9 mouse cellular contexts compared by ENCODE assay signal in the genomic region with DNA sequence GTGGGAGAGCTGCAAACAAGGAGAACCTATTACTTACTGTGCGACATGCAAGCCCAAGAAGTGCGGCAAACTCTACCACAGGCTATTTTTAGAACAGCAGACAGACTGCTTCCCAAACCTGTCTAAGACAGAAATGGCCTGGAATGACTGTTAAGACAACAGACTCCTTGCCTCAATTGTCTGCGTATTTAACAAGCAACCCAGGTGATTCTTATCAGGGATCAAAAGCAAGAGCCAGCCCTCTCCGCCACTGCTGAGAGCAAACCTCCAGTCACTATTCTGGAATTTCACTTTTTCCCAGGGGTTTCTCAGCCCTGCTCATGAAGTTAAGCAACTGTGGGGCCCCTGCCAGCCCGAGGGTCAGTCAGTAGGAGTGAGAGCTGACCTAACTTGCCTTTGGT. TPM values are rescaled to one million over a fixed set of nuclear protein-coding genes. Genes with fewer than 3 reads are reported as not detected.
DNase-seq lines count a peak whose midpoint lies in the region; ATAC-seq and TF ChIP-seq lines count a peak whose summit lies in the region.
"Had no signal": no experiment of that assay in that cellular context is flagged by ENCODE, and none has a peak within 500 bp of the region (broad histone marks: within the 10 kb centered on the region; RNA-seq: fewer than 3 reads in every experiment).

No protein-coding gene starts in this region.

- H3K4me1 ChIP-seq in midbrain, postnatal 0 days (ENCODE audit: insufficient read depth, low read length): peaks cover 35% of the 10 kb centered on the region
- peaks cover 53% of the 10 kb centered on the region for H3K4me1 ChIP-seq in midbrain, embryonic 14.5 days (ENCODE audit: control insufficient read depth, insufficient read depth, low read length)
- H3K4me1 ChIP-seq in limb, embryonic 11.5 days (ENCODE audit: control insufficient read depth, insufficient read depth, low read length): peaks cover 88% of the 10 kb centered on the region
- peaks cover 94% of the 10 kb centered on the region for H3K4me1 ChIP-seq in stomach, embryonic 16.5 days (ENCODE audit: control insufficient read depth, insufficient read depth, low read length)

- H3K27me3 ChIP-seq in midbrain, postnatal 0 days (ENCODE audit: insufficient read depth, low read length): no peaks in the 10 kb centered on the region
- H3K27me3 ChIP-seq in midbrain, embryonic 14.5 days (ENCODE audit: control insufficient read depth, insufficient read depth, low read length): no peaks in the 10 kb centered on the region
- H3K27me3 ChIP-seq in limb, embryonic 11.5 days (ENCODE audit: control insufficient read depth, insufficient read depth, low read length): no peaks in the 10 kb centered on the region
- H3K27me3 ChIP-seq in stomach, embryonic 16.5 days (ENCODE audit: control insufficient read depth, insufficient read depth, low read length): no peaks in the 10 kb centered on the region

- peak; percentile 65 for DNase-seq in gastrocnemius, adult 18-20 months (ENCODE audit: low spot score)
- no peak for DNase-seq in gastrocnemius, postnatal 10 days
- DNase-seq in midbrain, postnatal 0 days (ENCODE audit: low spot score): no peak
- no peak for DNase-seq in midbrain, embryonic 14.5 days
- no peak for DNase-seq in limb, embryonic 11.5 days (ENCODE audit: low spot score)
- no peak for DNase-seq in urinary bladder, postnatal 25 days (ENCODE audit: low spot score)
- no peak for DNase-seq in right cerebral cortex, postnatal 4 days
- DNase-seq: spleen, adult 18-20 months had no signal

- peak overlapping the region; percentile 7; the same call in 1 of the 2 replicates for H3K27ac ChIP-seq in midbrain, postnatal 0 days (ENCODE audit: low read depth, low read length)
- no peak overlapping the region for H3K27ac ChIP-seq in midbrain, embryonic 14.5 days (replicated peaks; ENCODE audit: low read depth, low read length)
- H3K27ac ChIP-seq in limb, embryonic 11.5 days (replicated peaks; ENCODE audit: low read depth, low read length): peak overlapping the region; percentile 65; the same call in 1 of the 2 replicates
- H3K27ac ChIP-seq in stomach, embryonic 16.5 days (ENCODE audit: low read length): peak overlapping the region; percentile 87

- WGBS in midbrain, postnatal 0 days: 42% methylated on average over 5 of the region's 5 CpGs
- 50% methylated on average over 5 of the region's 5 CpGs for WGBS in midbrain, embryonic 14.5 days
- WGBS in limb, embryonic 11.5 days: 9% methylated on average over 5 of the region's 5 CpGs
- 14% methylated on average over 5 of the region's 5 CpGs for WGBS in stomach, embryonic 16.5 days

- H3K9ac ChIP-seq in midbrain, postnatal 0 days (replicated peaks; ENCODE audit: low read length, poor library complexity, severe bottlenecking): no peak overlapping the region
- H3K9ac ChIP-seq in midbrain, embryonic 14.5 days (replicated peaks; ENCODE audit: low read length): no peak overlapping the region
- no peak overlapping the region for H3K9ac ChIP-seq in limb, embryonic 11.5 days (ENCODE audit: low read length)
- H3K9ac ChIP-seq in stomach, embryonic 16.5 days (ENCODE audit: low read length): peak overlapping the region; percentile 46

- no peaks in the 10 kb centered on the region for H3K36me3 ChIP-seq in midbrain, postnatal 0 days (ENCODE audit: insufficient read depth, low read length)
- H3K36me3 ChIP-seq in midbrain, embryonic 14.5 days (ENCODE audit: control insufficient read depth, insufficient read depth, low read length): no peaks in the 10 kb centered on the region
- H3K36me3 ChIP-seq in limb, embryonic 11.5 days (ENCODE audit: control insufficient read depth, insufficient read depth, low read length): no peaks in the 10 kb centered on the region
- no peaks in the 10 kb centered on the region for H3K36me3 ChIP-seq in stomach, embryonic 16.5 days (ENCODE audit: control insufficient read depth, insufficient read depth, low read length)

- no peaks in the 10 kb centered on the region for H3K9me3 ChIP-seq in midbrain, postnatal 0 days (ENCODE audit: low read length)
- no peaks in the 10 kb centered on the region for H3K9me3 ChIP-seq in midbrain, embryonic 14.5 days (ENCODE audit: control insufficient read depth, low read length)
- no peaks in the 10 kb centered on the region for H3K9me3 ChIP-seq in limb, embryonic 11.5 days (ENCODE audit: control insufficient read depth, low read length)
- H3K9me3 ChIP-seq in stomach, embryonic 16.5 days (replicated peaks; ENCODE audit: control insufficient read depth, low read length): no peaks in the 10 kb centered on the region

- TF ChIP-seq CTCF in midbrain, postnatal 0 days (IDR thresholded peaks at IDR 0.05): no peak

- ATAC-seq in midbrain, postnatal 0 days (ENCODE audit: low FRiP score): no peak
- ATAC-seq in midbrain, embryonic 14.5 days (ENCODE audit: low FRiP score, low TSS enrichment): no peak
- no peak for ATAC-seq in limb, embryonic 11.5 days (ENCODE audit: insufficient number of reproducible peaks, low FRiP score, low TSS enrichment, low read depth)
- ATAC-seq in stomach, embryonic 16.5 days (ENCODE audit: insufficient read depth, low FRiP score): no peak

- H3K4me3 ChIP-seq in midbrain, postnatal 0 days (ENCODE audit: low read depth, low read length): no peak overlapping the region
- no peak overlapping the region for H3K4me3 ChIP-seq in midbrain, embryonic 14.5 days (replicated peaks; ENCODE audit: low read depth, low read length)
- H3K4me3 ChIP-seq in limb, embryonic 11.5 days (ENCODE audit: low read depth, low read length): no peak overlapping the region
- H3K4me3 ChIP-seq in stomach, embryonic 16.5 days (replicated peaks; ENCODE audit: low read length): no peak overlapping the region

- H3K4me2 ChIP-seq in midbrain, postnatal 0 days (ENCODE audit: low read depth, low read length, poor library complexity, severe bottlenecking): peak overlapping the region; percentile 3; the same call in 1 of the 2 replicates
- no peak overlapping the region for H3K4me2 ChIP-seq in midbrain, embryonic 14.5 days (ENCODE audit: low read length)
- H3K4me2 ChIP-seq in limb, embryonic 11.5 days (ENCODE audit: low read depth, severe bottlenecking): peak overlapping the region; percentile 18; the same call in 1 of the 2 replicates
- H3K4me2 ChIP-seq in stomach, embryonic 16.5 days (ENCODE audit: low read depth, low read length): peak overlapping the region; percentile 23; the same call in 1 of the 2 replicates

RNA-seq across cellular contexts. Expression of a gene that starts 39.6 kb away (rescaled TPM):
- total RNA-seq in gastrocnemius, adult 18-20 months (2021): 1 to 10 TPM; 5.6 to 6.8 TPM
- 10 to 100 TPM in 1 of 2 experiments, 1 to 10 TPM in 1; 9.3 to 12.5 TPM for total RNA-seq in gastrocnemius, postnatal 10 days (2021)
- total RNA-seq in midbrain, postnatal 0 days (2014; rRNA removed): 18.1 and 21.9 TPM in 2 replicates
- 5.2 and 5.8 TPM in 2 replicates for polyA plus RNA-seq in midbrain, postnatal 0 days (2015; fragmentation: Nextera tagmentation; extraction: Ambion mirVana)
- polyA plus RNA-seq in midbrain, embryonic 14.5 days (2014; fragmentation: Nextera tagmentation; extraction: Ambion mirVana): 10.2 and 10.4 TPM in 2 replicates
- polyA plus RNA-seq in limb, embryonic 11.5 days (2014; fragmentation: Nextera tagmentation; extraction: Ambion mirVana): 6.4 and 6.5 TPM in 2 replicates
- polyA plus RNA-seq in stomach, embryonic 16.5 days (2015; fragmentation: Nextera tagmentation; extraction: Ambion mirVana): 2.1 and 2.7 TPM in 2 replicates
